Mouse (Mus musculus) G1E (cell line): Measurements from ENCODE around the gene Uggt1.
A peak's percentile ranks its signal among the peaks of the same experiment; 100 is the strongest.

ENCODE experiments used
- CTCF ChIP-seq: IDR thresholded peaks from 2 replicates; pipeline ENCODE4 v1.5.1; 2012; ENCODE audit warnings: low read depth, low read length, inconsistent platforms, mixed read lengths
- POLR2AphosphoS5 ChIP-seq: IDR thresholded peaks from 2 replicates; pipeline ENCODE4 v1.6.1; 2012; ENCODE audit warnings: low read depth, low read length, inconsistent platforms; ENCODE audit not compliant: insufficient replicate concordance

GRCm38 (mm10) chr1:36149411-36149810 is 95.1 kb downstream of the Uggt1 start:
- TF ChIP-seq CTCF = peak; percentile 69
- no peak for TF ChIP-seq POLR2AphosphoS5
